Mouse (Mus musculus) C2C12 (cell line): ENCODE measurements around the gene Meiob. TPM values are rescaled to one million over a fixed set of nuclear protein-coding genes. Genes with fewer than 3 reads are reported as not detected.

Experiments
- H3K27me3 ChIP-seq: one replicate; pipeline ENCODE4 v1.6.1; 2011; ENCODE audit not compliant: control insufficient read depth, insufficient read depth, insufficient read length
- H3K36me3 ChIP-seq: one replicate; pipeline ENCODE4 v1.6.1; 2011; ENCODE audit not compliant: control insufficient read depth, insufficient read depth
- H3K4me3 ChIP-seq: one replicate; pipeline ENCODE4 v1.5.1; 2011; ENCODE audit warnings: mild to moderate bottlenecking, control low read depth; ENCODE audit not compliant: poor library complexity, insufficient read depth, severe bottlenecking
- H3K79me2 ChIP-seq: one replicate; pipeline ENCODE4 v1.6.1; 2011; ENCODE audit not compliant: control insufficient read depth, insufficient read depth
- H3K79me3 ChIP-seq: one replicate; pipeline ENCODE4 v1.6.1; 2011; ENCODE audit warnings: low read depth, control low read depth
- H3ac ChIP-seq: one replicate; pipeline ENCODE3; 2011; ENCODE audit warnings: low read depth; ENCODE audit not compliant: control insufficient read depth, insufficient read length
- CEBPB ChIP-seq: IDR thresholded peaks from one replicate; pipeline ENCODE4 v1.6.1; 2011; ENCODE audit warnings: low read depth, mild to moderate bottlenecking, control low read depth, moderate library complexity
- CTCF ChIP-seq: IDR thresholded peaks from one replicate; pipeline ENCODE4 v1.5.1; 2011; ENCODE audit not compliant: control insufficient read depth, insufficient read depth, insufficient read length
- FOSL1 ChIP-seq: IDR thresholded peaks from one replicate; pipeline ENCODE4 v1.8.0; 2011; ENCODE audit warnings: mild to moderate bottlenecking, low read length; ENCODE audit not compliant: poor library complexity, insufficient read depth, severe bottlenecking
- MAX ChIP-seq: IDR thresholded peaks from one replicate; pipeline ENCODE4 v1.6.1; 2011; ENCODE audit warnings: mild to moderate bottlenecking, control low read depth
- MYOD1 ChIP-seq: IDR thresholded peaks from one replicate; pipeline ENCODE4 v1.6.1; 2011; ENCODE audit warnings: low read depth; ENCODE audit not compliant: control insufficient read depth, insufficient read length
- MYOG ChIP-seq: IDR thresholded peaks from one replicate; pipeline ENCODE4 v1.6.1; 2011; ENCODE audit not compliant: control insufficient read depth, insufficient read length; ENCODE audit errors: extremely low read depth
- USF1 ChIP-seq: IDR thresholded peaks from one replicate; pipeline ENCODE4 v1.6.1; 2011; ENCODE audit warnings: low read depth, mild to moderate bottlenecking, control low read depth, moderate library complexity
- polyA plus RNA-seq: library from polyadenylated mRNA; unstranded; fragments of >200 nt; fragmentation: generic; extraction: Trizol; gene quantifications from one replicate; pipeline ENCODE4 v1.2.1, GENCODE M21; 2012; ENCODE audit warnings: missing spikeins

Meiob gene
- polyA plus RNA-seq, 1 experiment, result not detected

- no peaks in the 10 kb centered on the region for H3K36me3 ChIP-seq
- H3ac ChIP-seq, result no peak overlapping the region
- no peaks in the 10 kb centered on the region for H3K79me2 ChIP-seq
- peaks cover 9% of the 10 kb centered on the region for H3K27me3 ChIP-seq
- TF ChIP-seq CTCF (no peak), MAX (no peak), MYOG (no peak), CEBPB (no peak), FOSL1 (no peak), MYOD1 (no peak), USF1 (no peak)
- H3K79me3 ChIP-seq, result no peaks in the 10 kb centered on the region
- H3K4me3 ChIP-seq, result no peak overlapping the region
These were observed 36.3 kb downstream of the Meiob start for GRCm38 (mm10) chr17:24840341-24840740.

GRCm38 (mm10) chr17:24841133-24841532, 37.0 kb downstream of the Meiob start:
- peaks cover 5% of the 10 kb centered on the region for H3K27me3 ChIP-seq
- H3K4me3 ChIP-seq, result no peak overlapping the region
- H3K79me2 ChIP-seq, result no peaks in the 10 kb centered on the region
- H3K79me3 ChIP-seq, result no peaks in the 10 kb centered on the region
- TF ChIP-seq CTCF (no peak), CEBPB (no peak), MAX (no peak), MYOG (no peak), FOSL1 (no peak)
- no peaks in the 10 kb centered on the region for H3K36me3 ChIP-seq
- no peak overlapping the region for H3ac ChIP-seq

GRCm38 (mm10) chr17:24842631-24843030, 38.5 kb downstream of the Meiob start:
- H3K79me3 ChIP-seq, result no peaks in the 10 kb centered on the region
- H3K4me3 ChIP-seq, result no peak overlapping the region
- TF ChIP-seq MYOG (no peak), USF1 (no peak), CTCF (no peak), MYOD1 (no peak), FOSL1 (no peak), MAX (no peak), CEBPB (no peak)
- H3K36me3 ChIP-seq, result no peaks in the 10 kb centered on the region
- H3ac ChIP-seq, result no peak overlapping the region
- no peaks in the 10 kb centered on the region for H3K27me3 ChIP-seq
- H3K79me2 ChIP-seq, result peaks cover 3% of the 10 kb centered on the region

GRCm38 (mm10) chr17:24844525-24844924, 40.4 kb downstream of the Meiob start:
- no peak overlapping the region for H3ac ChIP-seq
- no peak overlapping the region for H3K4me3 ChIP-seq
- no peaks in the 10 kb centered on the region for H3K79me3 ChIP-seq
- peaks cover 19% of the 10 kb centered on the region for H3K79me2 ChIP-seq
- TF ChIP-seq USF1 (no peak), CEBPB (no peak), MYOG (no peak), CTCF (no peak), FOSL1 (no peak), MAX (no peak), MYOD1 (no peak)
- H3K36me3 ChIP-seq, result no peaks in the 10 kb centered on the region
- H3K27me3 ChIP-seq, result no peaks in the 10 kb centered on the region

- Histone ChIP-seq H3K4me3 (no peak overlapping the region), H3ac (no peak overlapping the region), H3K79me3 (no peaks in the 10 kb centered on the region), H3K79me2 (peaks cover 19% of the 10 kb centered on the region), H3K27me3 (no peaks in the 10 kb centered on the region), H3K36me3 (no peaks in the 10 kb centered on the region)
- TF ChIP-seq FOSL1, result no peak
- no peak for TF ChIP-seq MAX
- no peak for TF ChIP-seq CEBPB
- TF ChIP-seq USF1, result no peak
- no peak for TF ChIP-seq MYOD1
- TF ChIP-seq MYOG, result no peak
These were observed 43.3 kb downstream of the Meiob start for GRCm38 (mm10) chr17:24847386-24847785.

- Histone ChIP-seq H3K79me3 (no peaks in the 10 kb centered on the region), H3K36me3 (no peaks in the 10 kb centered on the region), H3ac (peak overlapping the region; percentile 43), H3K79me2 (peaks cover 19% of the 10 kb centered on the region), H3K27me3 (no peaks in the 10 kb centered on the region), H3K4me3 (peak overlapping the region; percentile 56)
- TF ChIP-seq MAX (no peak), MYOG (no peak), FOSL1 (no peak), MYOD1 (no peak), CTCF (no peak), USF1 (no peak), CEBPB (no peak)
These were observed 44.5 kb downstream of the Meiob start for GRCm38 (mm10) chr17:24848600-24849031.
